Mouse (Mus musculus) kidney, adult 11 months (tissue): ENCODE measurements at regions not wholly inside any gene's neighbourhood (a gene's known extent, or its start where the extent isn't known, plus 50 kb on each side); places are given as distances from the start of the nearest gene placed in this dataset.

Experiments
- DNase-seq: peaks from one replicate; pipeline ENCODE4 v3.0.0; 2022

DNA sequence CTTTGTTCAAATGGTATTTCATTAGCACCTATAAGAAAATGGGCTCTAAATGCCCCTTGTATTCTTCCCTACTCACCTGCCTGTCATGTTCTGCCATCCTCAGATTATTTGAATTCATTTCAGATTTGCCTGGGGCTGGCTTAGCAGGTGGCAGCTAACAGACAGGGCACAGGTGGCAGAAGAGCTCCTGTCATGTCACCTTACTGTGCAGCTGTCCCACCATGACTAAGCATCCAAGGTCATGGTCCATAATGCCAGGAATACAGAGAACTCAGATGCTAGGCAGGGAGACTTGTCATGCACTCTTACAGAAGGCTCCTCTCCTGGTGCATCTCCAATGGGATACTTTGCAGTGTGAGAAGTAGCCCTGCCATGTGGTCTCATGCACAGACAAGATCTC lies 458.7 kb downstream of the Tmem135 start:
- DNase-seq, result no peak

GRCm38 (mm10) chr7:88944936-88945335 lies 459.1 kb downstream of the Tmem135 start:
- DNase-seq, result peak; percentile 8

DNA sequence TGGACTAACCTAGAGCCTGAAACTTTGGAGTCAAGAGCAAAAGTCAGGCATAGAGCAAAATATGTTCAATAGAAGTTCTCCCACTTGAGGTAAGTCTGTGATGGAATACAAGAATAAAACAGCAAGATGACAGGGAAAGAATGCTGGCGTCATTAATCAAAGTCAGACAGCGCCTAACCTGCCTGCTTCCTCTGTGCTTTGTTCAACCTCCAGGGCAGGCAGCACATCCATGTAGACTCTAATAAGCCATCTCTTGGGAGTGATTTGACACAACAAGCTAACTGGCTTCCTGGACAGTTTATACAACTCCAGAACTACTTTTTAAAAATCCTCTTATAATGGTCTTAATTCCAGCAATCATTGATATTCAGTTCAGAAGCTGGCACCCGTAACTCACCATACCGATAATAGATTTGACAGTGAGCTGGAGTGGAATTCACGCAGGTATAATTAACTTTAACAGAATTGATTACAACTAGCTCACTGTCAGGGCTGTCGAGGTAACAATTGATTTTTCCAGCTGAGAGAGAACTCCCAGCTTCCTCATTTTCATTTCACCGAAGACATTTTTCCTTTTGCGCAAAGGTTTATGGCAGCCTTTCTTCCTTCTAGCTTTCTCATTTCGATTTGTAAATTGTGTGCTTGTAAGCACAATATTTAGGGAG lies 462.6 kb downstream of the Tmem135 start:
- DNase-seq, result no peak

DNA sequence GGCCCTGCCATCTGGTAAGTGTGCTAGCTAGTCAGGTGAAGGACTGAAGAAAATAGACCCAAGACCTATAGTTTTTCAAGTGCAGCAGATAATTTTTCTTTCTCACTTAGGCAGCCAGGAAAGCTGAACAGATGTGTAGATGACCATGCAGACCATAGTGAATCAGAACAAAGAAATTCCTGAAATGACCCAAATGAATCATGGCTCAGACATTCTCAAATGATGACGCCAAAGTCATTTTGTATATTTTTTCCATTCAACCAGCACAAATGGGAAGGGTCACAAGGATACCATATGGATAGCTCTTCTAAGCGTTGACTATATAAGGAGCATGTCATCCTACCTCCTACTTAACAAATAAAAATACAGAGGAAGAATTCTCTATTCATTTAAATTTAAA lies 463.8 kb downstream of the Tmem135 start:
- no peak for DNase-seq

GRCm38 (mm10) chr7:88928245-88928795 lies 475.7 kb downstream of the Tmem135 start:
- DNase-seq, result no peak
